Mouse (Mus musculus): ENCODE measurements around the gene Hist2h2bb.
A peak's percentile ranks its signal among the peaks of the same experiment; 100 is the strongest.
"Not testable (repeated sequence)": the region's sequence is repeated elsewhere in the genome, so short reads cannot be mapped to it uniquely, and the experiment has no call there.

- peak; percentile 71 for TF ChIP-seq CTCF (IDR thresholded peaks at IDR 0.05)
- not testable (repeated sequence) for TF ChIP-seq EP300, POLR2A (IDR thresholded peaks at IDR 0.05; ENCODE audit: insufficient read depth, low read depth, low read length)
Observed at GRCm38 (mm10) chr3:96287334-96287733, 17.8 kb downstream of the Hist2h2bb start.

Data from heart, adult 2 months (tissue).